Mouse (Mus musculus) hindbrain, embryonic 14.5 days (tissue): ENCODE measurements around the gene Mettl26. TPM values are rescaled to one million over a fixed set of nuclear protein-coding genes. Genes with fewer than 3 reads are reported as not detected.

Experiments
- ATAC-seq: fragments of 200-750 bp; cut with Nextera tagmentation; 2 replicates; pipeline ENCODE4 v1.8.0; 2017; ENCODE audit warnings: moderate number of reproducible peaks, mild to moderate bottlenecking, moderate TSS enrichment, moderate library complexity; ENCODE audit not compliant: low FRiP score
- DNase-seq: peaks from one replicate; pipeline ENCODE4 v3.0.0-alpha.2; 2015; ENCODE audit warnings: low spot score
- H3K27ac ChIP-seq: fragments of 300-500 bp; sonication (generic); 2 replicates; pipeline ENCODE4 v1.5.1; 2014; ENCODE audit warnings: mild to moderate bottlenecking, moderate library complexity
- H3K27me3 ChIP-seq: fragments of 300-500 bp; sonication (generic); 2 replicates; pipeline ENCODE4 v1.6.1; 2014; ENCODE audit warnings: mild to moderate bottlenecking, low read length, mixed read lengths; ENCODE audit not compliant: control insufficient read depth, insufficient read depth
- H3K36me3 ChIP-seq: fragments of 300-500 bp; sonication (generic); replicated peaks from 2 replicates; pipeline ENCODE4 v1.6.1; 2014; ENCODE audit not compliant: control insufficient read depth, insufficient read depth
- H3K4me1 ChIP-seq: fragments of 300-500 bp; sonication (generic); replicated peaks from 2 replicates; pipeline ENCODE4 v1.6.1; 2014; ENCODE audit warnings: antibody characterized with exemption, low read length, mixed read lengths; ENCODE audit not compliant: control insufficient read depth, insufficient read depth
- H3K4me2 ChIP-seq: fragments of 300-500 bp; sonication (generic); replicated peaks from 2 replicates; pipeline ENCODE4 v1.6.1; 2014; ENCODE audit warnings: mild to moderate bottlenecking, moderate library complexity
- H3K4me3 ChIP-seq: fragments of 300-500 bp; sonication (generic); replicated peaks from 2 replicates; pipeline ENCODE4 v1.5.1; 2014; ENCODE audit warnings: mild to moderate bottlenecking, low read length
- H3K9ac ChIP-seq: fragments of 300-500 bp; sonication (generic); 2 replicates; pipeline ENCODE4 v1.6.1; 2014
- H3K9me3 ChIP-seq: fragments of 300-500 bp; sonication (generic); 2 replicates; pipeline ENCODE4 v1.6.1; 2016; ENCODE audit warnings: low read length; ENCODE audit not compliant: control insufficient read depth
- WGBS: fragments of 180-500 bp; shearing (Covaris S2); extraction: QIAGEN DNeasy Blood & Tissue Kit; methylation state at CpG from one replicate; pipeline ENCODE4 v1.1.7; 2014; 5-methylcytosine and 5-hydroxymethylcytosine counted together
- polyA plus RNA-seq: library from polyadenylated mRNA; unstranded; fragments of >200 nt; fragmentation: Nextera tagmentation; extraction: Ambion mirVana; gene quantifications from 2 replicates; pipeline ENCODE4 v1.2.1, GENCODE M21; 2014

Mettl26 gene
- polyA plus RNA-seq, 1 experiment from 2014 or later, result 67.3 TPM

- WGBS, result 94% methylated on average over 4 of the region's 4 CpGs
- 0 out of 2 replicates have a peak overlapping the region, but pooled peaks have one; percentile 20 for H3K9ac ChIP-seq
- no peak for ATAC-seq
- H3K27ac ChIP-seq, result no peak overlapping the region
- H3K4me1 ChIP-seq, result peaks cover 10% of the 10 kb centered on the region; the same call in 1 of the 2 replicates
- H3K4me2 ChIP-seq, result peak overlapping the region; percentile 95
- no peak for DNase-seq
- H3K4me3 ChIP-seq, result peak overlapping the region; percentile 82
- H3K36me3 ChIP-seq, result peaks cover 57% of the 10 kb centered on the region
- H3K27me3 ChIP-seq, result no peaks in the 10 kb centered on the region
- H3K9me3 ChIP-seq, result no peaks in the 10 kb centered on the region
Observed at GRCm38 (mm10) chr17:25843122-25843521, 31.8 kb upstream of the Mettl26 start.

DNA sequence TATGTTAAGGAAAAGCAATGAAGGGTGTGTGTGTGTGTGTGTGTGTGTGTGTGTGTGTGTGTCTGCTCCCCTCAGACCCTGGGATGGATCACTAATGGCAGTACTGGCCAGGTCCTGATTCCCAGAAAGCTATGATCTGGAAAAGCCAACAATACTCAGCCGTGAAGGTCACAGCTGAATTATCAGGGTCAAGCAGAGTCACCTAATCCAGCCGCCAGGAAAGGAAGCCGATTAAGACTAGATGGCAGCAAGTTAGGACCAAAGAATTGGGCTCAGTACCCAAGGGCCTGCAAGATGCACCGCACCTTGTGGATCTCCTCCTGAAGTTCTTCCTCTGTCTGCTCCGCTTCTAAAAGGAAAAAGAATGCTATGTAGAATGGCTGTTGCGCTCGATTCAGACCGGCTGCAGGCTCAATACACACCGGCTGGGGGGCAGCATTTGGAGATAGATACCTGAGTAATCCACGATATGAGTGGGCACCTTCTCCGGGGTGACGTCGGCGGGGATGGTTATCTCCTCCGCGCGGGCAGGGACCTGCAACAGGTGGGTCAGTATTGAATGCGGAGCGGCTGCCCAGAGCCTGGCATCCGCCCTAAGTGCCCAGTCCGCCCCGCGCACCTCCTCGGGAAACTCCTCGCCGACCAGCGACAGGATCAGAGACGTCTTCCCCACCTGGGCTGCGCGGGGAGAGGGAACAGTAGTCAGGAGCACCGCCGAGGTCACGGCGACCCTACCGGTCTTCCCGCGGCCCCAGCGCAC, 31.1 kb upstream of the Mettl26 start:
- Histone ChIP-seq H3K4me1 (peaks cover 9% of the 10 kb centered on the region; the same call in 1 of the 2 replicates), H3K27ac (peak overlapping the region; percentile 66), H3K36me3 (peaks cover 54% of the 10 kb centered on the region), H3K9ac (peak overlapping the region; percentile 86), H3K9me3 (no peaks in the 10 kb centered on the region), H3K4me2 (peak overlapping the region; percentile 95), H3K4me3 (peak overlapping the region; percentile 82), H3K27me3 (no peaks in the 10 kb centered on the region)
- DNase-seq (no peak), ATAC-seq (peak; percentile 42)
- WGBS, result 4% methylated on average over 37 of the region's 38 CpGs

GRCm38 (mm10) chr17:25844396-25844901, 30.4 kb upstream of the Mettl26 start, which contains the start of gene Rhot2:
Rhot2 (minus strand) TSS chr17:25844851.
- peak within 1 kb of the TSS; percentile 66 for H3K27ac ChIP-seq
- H3K4me2 ChIP-seq, result peak within 1 kb of the TSS; percentile 95
- H3K4me3 ChIP-seq, result peak within 1 kb of the TSS; percentile 82
- H3K9ac ChIP-seq, result peak within 1 kb of the TSS; percentile 86
- no peaks in the 10 kb centered on the region for H3K27me3 ChIP-seq
- DNase-seq (peak; percentile 89), ATAC-seq (peak; percentile 94)
- WGBS, result under 1% methylated on average over 20 of the region's 21 CpGs
- H3K36me3 ChIP-seq, result peaks cover 54% of the 10 kb centered on the region
- peaks cover 9% of the 10 kb centered on the region; the same call in 1 of the 2 replicates for H3K4me1 ChIP-seq
- H3K9me3 ChIP-seq, result no peaks in the 10 kb centered on the region

DNA sequence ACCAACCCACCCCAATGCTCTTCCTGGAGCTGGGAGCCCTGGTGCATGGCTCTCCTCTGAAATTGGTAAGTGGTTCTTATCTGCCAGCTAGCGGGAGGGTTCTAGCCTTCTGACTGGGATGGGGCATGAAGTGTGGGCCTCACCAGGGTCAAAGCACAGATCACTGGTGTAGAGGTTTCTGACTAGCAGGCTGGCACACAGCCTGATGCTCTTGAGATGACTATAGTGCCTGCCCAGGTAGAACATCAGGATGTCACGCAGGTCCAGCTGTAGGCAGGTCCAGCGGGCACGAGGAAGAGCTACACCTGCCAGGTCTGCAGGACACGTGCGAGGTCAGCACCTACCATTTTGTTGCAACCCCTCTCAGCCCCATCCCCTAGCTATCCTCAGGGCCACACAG, 14.6 kb upstream of the Mettl26 start:
- no peaks in the 10 kb centered on the region for H3K27me3 ChIP-seq
- H3K9ac ChIP-seq, result peak overlapping the region; percentile 83; the same call in 1 of the 2 replicates
- peak overlapping the region; percentile 68; the same call in 1 of the 2 replicates for H3K4me3 ChIP-seq
- peaks cover 14% of the 10 kb centered on the region for H3K4me1 ChIP-seq
- 94% methylated on average over 6 of the region's 6 CpGs for WGBS
- no peaks in the 10 kb centered on the region for H3K9me3 ChIP-seq
- no peak for DNase-seq
- H3K4me2 ChIP-seq, result peak overlapping the region; percentile 94
- ATAC-seq, result no peak
- H3K36me3 ChIP-seq, result no peaks in the 10 kb centered on the region
- H3K27ac ChIP-seq, result no peak overlapping the region

DNA sequence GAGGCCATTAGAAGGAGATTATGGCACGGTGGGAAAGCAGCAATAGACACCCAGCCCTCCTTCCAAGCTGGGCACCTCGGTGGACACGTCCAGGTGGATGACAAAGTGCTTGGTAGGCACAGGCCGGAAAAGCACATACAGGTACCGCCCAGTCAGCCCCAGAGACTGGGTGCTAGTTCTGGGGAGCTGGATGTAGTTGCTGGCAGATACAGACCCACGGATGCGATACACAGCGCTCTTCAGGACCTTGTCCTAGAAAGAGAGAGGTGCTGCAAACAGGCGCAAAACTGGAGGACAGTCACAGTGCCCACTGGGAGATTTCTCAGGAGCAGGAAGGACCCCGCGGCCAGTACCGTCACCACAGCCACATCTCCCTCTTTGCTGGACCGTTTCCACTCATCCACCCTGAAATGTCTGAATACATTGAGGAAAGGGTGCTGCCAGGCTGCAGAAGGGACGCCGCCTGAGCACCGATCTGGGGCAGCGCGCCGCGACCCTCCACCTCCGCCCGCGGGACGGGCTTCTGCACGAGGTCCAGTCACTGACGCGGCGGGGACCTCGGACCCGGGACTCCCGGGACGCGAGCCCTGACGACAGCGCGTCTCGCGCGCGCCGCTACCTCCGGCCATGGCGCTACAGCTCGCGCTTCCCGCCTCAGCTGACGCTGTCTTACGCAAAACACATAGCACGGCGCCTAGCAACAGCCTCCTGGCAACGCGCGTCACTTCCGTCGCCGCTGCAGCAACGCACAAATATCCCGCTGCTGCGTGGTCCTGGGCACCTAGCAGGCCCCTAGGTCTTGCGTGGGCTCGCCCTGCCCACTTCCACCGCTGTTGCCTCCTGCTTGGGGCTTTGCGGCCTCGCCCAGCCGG, 13.8 kb upstream of the Mettl26 start, which contains the start of gene Wdr90:
Wdr90 (minus strand) TSS at position 670 of the 872 bp plus-strand sequence.
- no peaks in the 10 kb centered on the region for H3K9me3 ChIP-seq
- ATAC-seq (peak; percentile 93), DNase-seq (peak; percentile 95)
- H3K9ac ChIP-seq, result peak within 1 kb of the TSS; percentile 83
- H3K36me3 ChIP-seq, result no peaks in the 10 kb centered on the region
- peaks cover 14% of the 10 kb centered on the region for H3K4me1 ChIP-seq
- H3K27ac ChIP-seq, result peak within 1 kb of the TSS; percentile 90
- peak within 1 kb of the TSS; percentile 68 for H3K4me3 ChIP-seq
- H3K4me2 ChIP-seq, result peak within 1 kb of the TSS; percentile 94
- no peaks in the 10 kb centered on the region for H3K27me3 ChIP-seq
- WGBS, result 4% methylated on average over 61 of the region's 65 CpGs

DNA sequence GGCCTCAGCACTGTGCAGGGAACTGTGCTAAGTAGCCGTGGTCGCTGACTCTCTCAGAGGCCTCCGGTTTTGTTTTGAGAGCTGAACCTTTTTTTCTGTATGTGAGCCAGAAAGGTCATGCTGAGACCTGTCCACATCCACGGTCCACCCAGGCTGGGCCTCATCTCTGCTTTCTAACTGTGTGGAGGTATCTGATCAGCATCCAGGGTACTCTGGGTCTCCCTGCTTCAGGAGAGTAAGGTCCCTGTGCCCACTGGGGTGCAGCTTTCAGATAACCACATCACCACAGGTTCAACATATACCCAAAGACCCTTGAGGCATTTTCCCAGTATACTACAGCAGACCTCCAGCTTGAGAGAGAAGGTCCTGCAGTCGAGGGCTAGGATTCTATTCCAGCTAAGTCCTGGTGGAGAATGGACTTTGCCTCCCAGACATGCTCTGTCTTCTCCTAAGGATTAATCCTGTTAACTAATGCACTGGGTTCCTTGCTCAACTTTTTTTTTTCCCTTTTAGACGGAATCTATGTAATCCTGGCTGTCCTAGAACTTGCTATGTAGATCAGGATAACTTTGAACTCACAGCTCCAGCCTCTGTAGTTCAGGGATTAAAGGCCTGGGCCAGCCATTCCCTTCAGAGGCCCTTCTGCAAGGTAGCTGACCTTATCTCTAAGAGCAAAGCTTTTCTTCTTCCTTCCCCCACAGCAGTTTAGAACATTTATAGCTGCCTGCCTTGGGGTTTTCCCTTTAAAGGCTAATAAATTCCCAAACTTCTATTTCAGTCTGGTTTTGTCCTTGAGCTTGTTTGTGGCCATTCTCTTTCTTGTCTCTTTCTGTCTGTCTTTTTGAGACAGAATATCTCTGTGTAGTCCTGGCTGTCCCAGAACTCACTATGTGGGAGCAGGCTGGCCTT, 12.9 kb upstream of the Mettl26 start:
- ATAC-seq, result no peak; the same call in 1 of the 2 replicates
- Histone ChIP-seq H3K4me3 (peak overlapping the region; percentile 68), H3K9ac (peak overlapping the region; percentile 83), H3K27me3 (no peaks in the 10 kb centered on the region), H3K9me3 (no peaks in the 10 kb centered on the region), H3K27ac (peak overlapping the region; percentile 90), H3K36me3 (no peaks in the 10 kb centered on the region), H3K4me2 (peak overlapping the region; percentile 94), H3K4me1 (peaks cover 14% of the 10 kb centered on the region)
- WGBS, result 13% methylated on average over 6 of the region's 6 CpGs
- no peak for DNase-seq

DNA sequence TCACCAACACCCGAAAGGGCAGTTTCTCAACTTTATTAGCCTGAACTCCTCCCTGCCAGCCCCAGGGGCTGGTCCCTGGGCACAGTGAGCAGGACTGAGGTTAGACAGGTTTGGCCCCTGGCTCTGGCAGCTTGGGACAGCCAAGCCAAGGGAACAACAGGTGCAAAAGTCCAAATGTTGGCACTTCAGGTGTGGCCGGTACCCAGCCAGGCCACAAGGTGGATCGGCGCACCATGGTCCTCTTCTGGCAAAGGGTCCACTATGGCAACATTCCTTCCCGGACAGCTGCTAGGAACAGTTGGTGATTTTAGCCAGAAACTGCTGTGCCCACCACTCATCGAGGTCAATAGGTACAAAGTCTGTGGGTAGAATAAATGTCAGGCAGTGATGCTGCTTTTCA, 11.2 kb upstream of the Mettl26 start:
- ATAC-seq (no peak), DNase-seq (no peak)
- no peak overlapping the region for H3K27ac ChIP-seq
- H3K4me3 ChIP-seq, result no peak overlapping the region
- H3K9me3 ChIP-seq, result no peaks in the 10 kb centered on the region
- H3K4me2 ChIP-seq, result no peak overlapping the region
- no peak overlapping the region for H3K9ac ChIP-seq
- peaks cover 21% of the 10 kb centered on the region for H3K4me1 ChIP-seq
- H3K36me3 ChIP-seq, result no peaks in the 10 kb centered on the region
- WGBS, result 90% methylated on average over 6 of the region's 6 CpGs
- H3K27me3 ChIP-seq, result no peaks in the 10 kb centered on the region

DNA sequence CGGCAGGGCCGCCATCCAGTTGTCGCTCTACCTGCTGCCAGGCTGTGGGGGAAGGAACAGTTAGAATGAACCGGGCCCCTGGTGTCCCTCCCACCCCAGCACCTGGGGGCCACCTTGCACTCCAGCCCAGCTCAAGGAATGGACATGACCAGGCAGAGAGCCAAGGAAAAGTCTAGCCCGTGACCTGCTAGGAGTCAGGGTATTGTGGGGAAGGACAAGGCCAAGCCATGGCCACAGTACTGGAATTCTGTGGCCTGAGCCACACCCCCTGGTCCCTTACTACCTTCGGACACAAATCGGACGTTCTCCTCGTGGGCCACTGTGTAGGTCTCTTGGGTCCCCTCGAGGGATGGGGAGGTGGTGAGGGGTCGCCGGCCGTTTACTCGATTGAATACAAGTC, 10.6 kb upstream of the Mettl26 start:
- DNase-seq, result no peak
- Histone ChIP-seq H3K4me2 (no peak overlapping the region), H3K36me3 (no peaks in the 10 kb centered on the region), H3K9me3 (no peaks in the 10 kb centered on the region), H3K27me3 (no peaks in the 10 kb centered on the region), H3K4me1 (peaks cover 26% of the 10 kb centered on the region), H3K27ac (no peak overlapping the region), H3K4me3 (no peak overlapping the region), H3K9ac (no peak overlapping the region)
- 92% methylated on average over 14 of the region's 14 CpGs for WGBS
- no peak for ATAC-seq
